Mouse (Mus musculus) cerebellum, postnatal 14 days (tissue): ENCODE measurements at regions not wholly inside any gene's neighbourhood (a gene's known extent, or its start where the extent isn't known, plus 50 kb on each side); places are given as distances from the start of the nearest gene placed in this dataset.

Experiments
- DNase-seq, 2 experiments: peaks; one replicate each; pipeline ENCODE4 v3.0.0; 2021; ENCODE audit warnings: mixed read lengths in 2 of 2

- DNase-seq = peak in 1 of 2 experiments; percentile 1
Measured at GRCm38 (mm10) chr6:27211953-27212352, 923.0 kb downstream of the Grm8 start.

- no peak for DNase-seq
Measured at GRCm38 (mm10) chr6:27161643-27162042, 973.3 kb downstream of the Grm8 start.
